Mouse (Mus musculus) Patski (cell line): Measurements from ENCODE around the gene Dscam. TPM values are rescaled to one million over a fixed set of nuclear protein-coding genes. Genes with fewer than 3 reads are reported as not detected.
A peak's percentile ranks its signal among the peaks of the same experiment; 100 is the strongest.

Experiments
- ATAC-seq: fragments of 100-300 bp; one replicate; pipeline ENCODE4 v1.8.0; 2021
- CTCF ChIA-PET: fragments of 350-600 bp; sonication (Branson Sonifier 250); formaldehyde crosslinking; loops from one replicate; lab custom pipeline; 2022; ENCODE audit warnings: inconsistent platforms; lab: Charles Lee
- POLR2A ChIA-PET: fragments of 350-600 bp; sonication (Branson Sonifier 250); formaldehyde crosslinking; loops from one replicate; lab custom pipeline; 2022; ENCODE audit warnings: antibody characterized with exemption, inconsistent platforms; lab: Charles Lee
- DNase-seq: peaks from one replicate; pipeline ENCODE4 v3.0.0-alpha.2; 2011; ENCODE audit warnings: low read depth, low spot score
- H3K27me3 ChIP-seq: fragments of 371-371 bp; one replicate; pipeline ENCODE4 v1.5.1; 2021
- CTCF ChIP-seq: fragments of 100-300 bp; IDR thresholded peaks from one replicate; pipeline ENCODE4 v1.5.1; 2021
- in situ Hi-C: fragments of 300-500 bp; cut with MboI; formaldehyde crosslinking; loops from 3 replicates; pipeline ENCODE4 v1.11.1; 2018; ENCODE audit warnings: low pct_unique_long_range_greater_than_20kb, mixed read lengths
- polyA plus RNA-seq: library from polyadenylated mRNA; unstranded; gene quantifications from one replicate; pipeline ENCODE4 v1.2.3, GENCODE M21; 2021

Gene Dscam
- polyA plus RNA-seq, 1 experiment from 2014 or later = 0.03 TPM

DNA sequence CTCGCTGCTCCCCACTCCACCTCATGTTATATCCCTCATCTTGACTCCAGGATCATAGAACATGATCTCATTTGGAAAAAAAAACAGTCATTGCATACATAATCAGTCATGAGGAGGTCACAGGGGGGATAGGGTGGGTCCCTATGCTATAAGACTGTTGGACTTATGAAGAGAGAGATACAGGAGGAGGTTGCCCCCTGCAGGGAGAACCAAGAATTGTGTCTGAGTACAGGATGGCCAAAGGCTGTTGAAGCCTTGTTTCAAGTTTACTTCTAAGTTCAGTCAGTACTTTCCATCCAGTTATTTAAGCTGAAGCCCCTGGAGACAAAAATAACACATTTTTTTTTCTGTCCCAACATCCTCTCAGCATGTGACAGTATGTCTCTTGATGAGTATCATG is 559.7 kb downstream of the Dscam start:
- in situ Hi-C loops = no loop called here
- ChIA-PET POLR2A (no interaction called here), CTCF (interaction anchor here (0.7 to 1.8 kb wide), 4 partner anchors 55 to 253 kb away, joined by 3 to 6 read pairs (median 4); partner anchors contain the start of gene Pcp4)
- no peak for ATAC-seq
- no peak for DNase-seq
- H3K27me3 ChIP-seq = peaks cover 10% of the 10 kb centered on the region
- TF ChIP-seq CTCF = peak; percentile 65

DNA sequence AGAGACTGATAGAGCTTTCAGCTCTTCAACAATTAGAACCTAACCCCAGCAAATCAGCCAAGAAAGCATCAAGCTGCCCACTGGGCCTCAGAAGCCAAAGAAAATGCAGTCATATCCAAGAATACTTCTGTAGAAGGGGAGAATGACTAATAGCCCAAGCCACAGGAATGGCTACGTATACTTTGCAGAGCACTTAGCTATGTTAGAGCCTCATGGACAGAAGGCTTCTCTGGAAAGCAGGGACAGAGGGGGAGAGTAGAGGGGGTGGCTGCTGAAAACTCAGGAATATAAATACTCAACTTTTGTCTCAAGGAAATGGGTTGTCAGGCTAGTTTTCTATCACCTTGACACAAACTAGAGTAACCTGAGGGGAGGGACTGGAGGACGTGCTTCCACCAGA is 568.3 kb downstream of the Dscam start:
- ChIA-PET CTCF (no interaction called here), POLR2A (no interaction called here)
- peaks cover 33% of the 10 kb centered on the region for H3K27me3 ChIP-seq
- in situ Hi-C loops = no loop called here
- ATAC-seq (no peak), DNase-seq (no peak)
- no peak for TF ChIP-seq CTCF

DNA sequence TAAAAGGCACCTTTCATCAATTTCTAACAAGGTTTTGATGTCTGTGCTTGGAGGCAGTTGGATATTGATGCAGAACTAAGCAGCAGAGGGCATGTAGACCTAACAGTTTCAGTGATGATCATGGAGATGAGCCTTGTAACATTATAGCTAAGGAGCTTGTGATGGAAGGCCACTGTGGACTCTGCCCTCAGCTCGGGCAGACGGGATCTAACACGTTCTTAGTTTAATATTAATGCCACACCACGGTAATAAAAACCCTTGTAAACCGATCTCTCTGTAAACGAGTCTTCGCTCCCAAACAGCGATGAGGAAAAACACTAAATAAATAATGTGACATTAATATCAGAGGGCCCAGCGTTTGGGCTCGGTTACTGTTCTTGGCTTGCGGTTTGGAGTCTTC is 569.8 kb downstream of the Dscam start:
- in situ Hi-C loops = no loop called here
- H3K27me3 ChIP-seq = peaks cover 26% of the 10 kb centered on the region
- DNase-seq (no peak), ATAC-seq (no peak)
- CTCF ChIA-PET = interaction anchor here (1.6 kb wide), 2 partner anchors 17 to 18 kb away, joined by 3 to 4 read pairs; no protein-coding TSS in a partner anchor
- TF ChIP-seq CTCF = no peak
- POLR2A ChIA-PET = no interaction called here

DNA sequence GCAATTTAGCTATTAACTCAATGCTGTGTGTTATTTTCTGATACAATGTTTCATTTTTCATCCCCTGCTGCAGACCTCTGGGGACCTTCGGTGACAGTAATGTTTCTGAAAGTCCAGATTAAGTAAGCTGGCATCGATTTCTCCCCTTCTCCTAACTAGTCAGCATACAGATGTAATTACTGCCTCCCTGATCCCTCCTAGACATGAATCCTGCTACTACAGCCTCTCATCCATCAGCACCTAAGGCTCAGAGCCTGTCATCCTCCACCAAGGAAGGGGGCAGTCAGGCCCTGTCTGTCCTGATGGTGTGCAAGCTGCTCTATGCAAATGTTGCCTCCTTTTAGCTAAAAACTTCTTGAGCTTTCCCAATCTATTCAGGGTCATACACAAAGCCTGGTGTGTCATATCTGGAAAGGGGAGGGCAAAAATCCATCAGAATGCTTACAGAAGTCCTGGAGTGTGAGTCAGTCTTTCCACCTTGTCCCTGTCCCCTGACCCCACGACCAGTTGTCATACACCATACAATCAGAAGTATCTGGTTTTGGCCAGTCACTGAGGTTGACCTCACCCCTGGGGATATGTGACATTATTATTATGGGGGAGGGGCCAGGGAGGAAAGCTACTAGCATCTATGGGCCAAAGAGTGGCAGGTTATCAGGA is 571.0 kb downstream of the Dscam start:
- in situ Hi-C loops = no loop called here
- H3K27me3 ChIP-seq = peaks cover 19% of the 10 kb centered on the region
- ChIA-PET POLR2A (no interaction called here), CTCF (interaction anchor here (1.6 kb wide), 2 partner anchors 17 to 18 kb away, joined by 3 to 4 read pairs; no protein-coding TSS in a partner anchor)
- ATAC-seq = no peak
- no peak for DNase-seq
- no peak for TF ChIP-seq CTCF

DNA sequence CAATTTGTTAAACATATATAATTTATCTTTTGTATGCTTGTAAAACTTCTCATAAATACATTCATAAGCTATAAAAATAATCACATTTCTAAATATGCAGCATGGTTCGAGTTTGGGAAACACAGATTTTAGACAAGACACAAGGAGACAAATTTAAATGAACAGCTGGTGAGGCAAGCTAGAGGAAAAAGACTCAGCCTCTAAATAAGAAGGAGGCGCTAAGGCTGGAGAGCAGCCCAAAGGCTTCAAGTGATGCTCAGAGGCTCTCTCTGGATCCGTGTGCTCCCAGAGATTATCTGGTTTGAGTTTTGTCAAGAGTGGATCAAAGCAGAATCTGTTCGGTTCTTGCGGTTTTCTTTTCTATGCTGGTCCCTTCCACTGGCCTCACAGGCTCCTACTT is 594.7 kb downstream of the Dscam start:
- TF ChIP-seq CTCF = no peak
- CTCF ChIA-PET = no interaction called here
- in situ Hi-C loops = no loop called here
- peaks cover 23% of the 10 kb centered on the region for H3K27me3 ChIP-seq
- POLR2A ChIA-PET = interaction anchor here (0.6 kb wide), 1 partner anchor 22 kb away, joined by 3 read pairs; no protein-coding TSS in a partner anchor
- DNase-seq = no peak
- no peak for ATAC-seq

DNA sequence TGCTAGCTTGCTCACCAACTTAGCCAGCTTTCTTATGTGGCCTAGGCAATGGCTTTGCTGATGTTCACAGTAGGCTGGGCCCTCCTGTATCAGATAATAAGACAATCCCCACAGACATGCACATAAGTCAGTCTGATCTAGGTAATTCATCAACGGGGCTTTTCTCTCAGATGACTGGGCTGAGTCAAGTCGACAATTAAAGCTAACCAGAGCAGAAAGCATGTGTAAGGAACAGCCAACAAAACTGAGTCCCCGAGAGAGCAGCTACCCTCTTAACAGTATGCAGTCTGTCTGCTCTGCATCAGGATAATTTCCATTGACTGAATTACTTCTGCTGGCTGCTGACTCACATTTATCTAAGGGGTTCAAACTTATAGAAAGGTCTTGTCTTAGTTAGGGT is 603.1 kb downstream of the Dscam start:
- TF ChIP-seq CTCF = no peak
- ATAC-seq (no peak), DNase-seq (no peak)
- in situ Hi-C loops = no loop called here
- ChIA-PET CTCF (no interaction called here), POLR2A (no interaction called here)
- peaks cover 11% of the 10 kb centered on the region for H3K27me3 ChIP-seq

DNA sequence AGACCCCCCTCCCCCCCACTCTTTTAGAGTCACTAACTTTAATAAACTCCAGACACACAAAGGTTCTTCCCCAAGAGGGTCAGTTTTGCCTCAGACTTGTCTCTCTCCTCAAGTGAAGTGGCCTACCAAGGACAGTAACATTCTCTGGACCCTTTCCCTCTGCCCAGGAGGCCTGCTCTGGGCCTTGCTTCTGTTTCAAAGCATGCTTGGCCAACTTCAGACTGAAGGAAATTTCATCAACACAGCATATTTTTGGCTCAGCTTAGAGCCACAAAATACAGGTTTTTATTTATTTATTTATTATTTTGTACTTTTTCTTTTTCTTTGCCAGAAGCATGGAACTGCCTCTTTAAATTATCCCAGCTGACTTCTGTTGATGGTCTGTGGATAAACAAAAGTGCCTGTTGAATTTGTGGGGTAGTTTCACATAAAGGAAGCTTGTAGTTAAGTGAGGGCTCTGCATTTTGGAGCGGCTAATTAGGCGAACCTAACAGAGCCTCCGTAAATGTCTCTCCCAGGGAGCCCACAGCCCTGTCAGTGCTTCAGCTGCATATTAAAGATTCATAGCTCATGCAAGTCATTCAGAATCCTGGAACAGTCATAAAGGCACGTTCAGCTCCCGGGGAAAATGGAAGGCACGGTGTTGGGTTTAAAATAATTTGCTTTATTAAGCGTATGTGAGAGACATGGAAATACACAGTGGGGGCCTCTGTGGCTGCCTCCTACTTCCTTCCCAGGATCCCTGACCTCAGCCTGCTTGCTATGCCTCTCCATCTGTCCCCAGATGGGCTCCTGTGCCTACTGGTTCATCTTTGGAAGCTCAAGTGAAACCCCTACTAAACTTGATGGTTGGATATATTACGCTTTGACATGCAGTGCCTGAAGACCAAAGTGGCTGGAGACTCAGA is 606.9 kb downstream of the Dscam start:
- ATAC-seq = no peak
- in situ Hi-C loops = no loop called here
- ChIA-PET CTCF (no interaction called here), POLR2A (interaction anchor here (0.6 kb wide), 1 partner anchor 40 kb away, joined by 3 read pairs; no protein-coding TSS in a partner anchor)
- peaks cover 21% of the 10 kb centered on the region for H3K27me3 ChIP-seq
- no peak for DNase-seq
- no peak for TF ChIP-seq CTCF

DNA sequence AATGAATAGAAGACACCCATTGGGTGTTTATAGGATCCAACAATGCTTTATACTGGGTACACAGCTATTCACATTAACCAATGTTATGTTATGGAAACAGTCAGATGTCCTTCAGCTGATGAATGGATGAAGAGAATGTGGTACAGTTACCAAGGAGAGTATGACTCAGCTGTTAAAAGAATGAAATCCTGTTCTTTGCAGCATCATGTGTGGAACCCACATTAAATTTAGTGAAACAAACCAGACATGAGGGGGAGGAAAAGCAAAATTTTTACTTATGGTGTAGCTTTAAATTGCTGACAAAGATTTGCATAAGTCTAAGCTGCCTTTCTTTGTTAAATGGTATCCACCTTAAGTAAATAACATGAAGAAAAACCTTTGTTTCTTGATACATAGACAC is 610.8 kb downstream of the Dscam start:
- H3K27me3 ChIP-seq = peaks cover 31% of the 10 kb centered on the region
- no peak for TF ChIP-seq CTCF
- ChIA-PET POLR2A (no interaction called here), CTCF (no interaction called here)
- ATAC-seq (no peak), DNase-seq (no peak)
- in situ Hi-C loops = no loop called here

DNA sequence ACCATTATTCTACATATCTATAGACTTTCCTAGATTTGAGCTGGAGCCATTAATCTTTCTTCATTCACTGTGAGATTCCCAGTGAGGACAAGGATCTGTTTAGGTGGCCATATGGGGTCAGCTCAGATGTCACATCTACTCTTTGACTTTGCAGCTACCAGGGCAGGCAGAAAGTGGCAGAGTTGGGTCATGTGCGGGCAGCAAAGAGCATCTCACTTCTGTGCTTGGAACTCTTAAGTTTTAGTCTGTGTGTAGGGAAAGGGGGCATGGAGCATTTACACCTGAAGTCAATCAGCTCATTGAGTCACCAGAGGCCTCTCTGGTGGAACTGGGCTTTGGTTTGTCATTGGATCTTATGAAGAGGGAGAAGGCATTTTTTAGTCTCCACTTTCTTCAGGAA is 612.2 kb downstream of the Dscam start:
- POLR2A ChIA-PET = no interaction called here
- H3K27me3 ChIP-seq = peaks cover 30% of the 10 kb centered on the region
- no peak for DNase-seq
- ATAC-seq = no peak
- in situ Hi-C loops = no loop called here
- TF ChIP-seq CTCF = no peak
- CTCF ChIA-PET = interaction anchor here (0.8 kb wide), 1 partner anchor 13 kb away, joined by 4 read pairs; no protein-coding TSS in a partner anchor

DNA sequence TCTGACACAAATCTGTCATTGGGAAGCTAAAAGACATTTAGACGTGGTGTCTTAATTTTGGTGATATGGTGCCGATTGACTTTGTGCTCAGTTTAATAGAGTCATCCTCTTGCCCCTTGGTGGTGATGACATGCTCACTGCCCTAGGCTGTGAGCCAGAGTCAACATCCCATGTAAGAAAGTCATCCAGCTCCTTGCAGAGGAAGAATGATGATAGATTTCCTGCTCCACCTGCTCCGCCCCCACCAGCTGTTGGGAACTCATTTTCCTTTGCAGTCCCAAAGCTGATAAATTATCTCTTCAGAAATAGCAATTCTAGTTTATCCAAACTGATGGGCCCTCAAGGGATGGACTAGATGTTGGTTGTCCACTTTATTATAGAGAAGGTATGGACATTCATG is 613.9 kb downstream of the Dscam start:
- peaks cover 35% of the 10 kb centered on the region for H3K27me3 ChIP-seq
- CTCF ChIA-PET = no interaction called here
- in situ Hi-C loops = no loop called here
- DNase-seq = no peak
- POLR2A ChIA-PET = no interaction called here
- no peak for ATAC-seq
- TF ChIP-seq CTCF = no peak

DNA sequence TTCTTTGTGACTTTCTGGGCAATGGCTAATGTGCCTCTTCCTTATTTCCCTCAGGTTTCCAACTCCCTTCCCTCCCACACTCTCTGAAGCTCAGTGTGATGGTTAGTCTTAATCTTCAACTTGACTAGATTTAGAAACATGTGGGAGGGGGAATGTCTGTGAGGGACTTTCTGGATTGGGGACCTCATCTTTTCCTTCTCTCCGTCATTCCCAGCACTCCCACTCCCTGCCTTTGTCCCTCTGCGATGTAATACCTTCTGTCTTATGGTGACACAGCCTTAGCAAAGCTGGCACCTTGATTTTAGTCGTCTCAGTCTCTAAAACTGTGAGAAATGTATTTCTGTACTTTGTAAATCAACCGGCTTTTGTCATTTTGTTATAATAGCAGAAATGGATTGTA is 615.1 kb downstream of the Dscam start:
- ChIA-PET CTCF (no interaction called here), POLR2A (interaction anchor here (0.6 kb wide), 1 partner anchor 190 kb away, joined by 5 read pairs; no protein-coding TSS in a partner anchor)
- H3K27me3 ChIP-seq = peaks cover 29% of the 10 kb centered on the region
- DNase-seq (no peak), ATAC-seq (no peak)
- TF ChIP-seq CTCF = no peak
- in situ Hi-C loops = no loop called here
